Mouse (Mus musculus) embryonic facial prominence, embryonic 10.5 days (tissue): ENCODE results near the gene Exoc3l. TPM values are rescaled to one million over a fixed set of nuclear protein-coding genes. Genes with fewer than 3 reads are reported as not detected.

Experiments used
- DNase-seq: peaks from one replicate; pipeline ENCODE4 v3.0.0-alpha.2; 2017; ENCODE audit warnings: low spot score
- H3K27ac ChIP-seq: fragments of 300-500 bp; sonication (generic); replicated peaks from 2 replicates; pipeline ENCODE4 v1.5.1; 2016; ENCODE audit warnings: mild to moderate bottlenecking
- H3K27me3 ChIP-seq: fragments of 300-500 bp; sonication (generic); replicated peaks from 2 replicates; pipeline ENCODE4 v1.6.1; 2016; ENCODE audit warnings: low read depth, mild to moderate bottlenecking; ENCODE audit not compliant: poor library complexity, severe bottlenecking
- H3K36me3 ChIP-seq: fragments of 300-500 bp; sonication (generic); replicated peaks from 2 replicates; pipeline ENCODE4 v1.6.1; 2016; ENCODE audit warnings: mild to moderate bottlenecking, moderate library complexity
- H3K4me1 ChIP-seq: fragments of 300-500 bp; sonication (generic); 2 replicates; pipeline ENCODE4 v1.6.1; 2016
- H3K4me3 ChIP-seq: fragments of 300-500 bp; sonication (generic); 2 replicates; pipeline ENCODE4 v1.5.1; 2016; ENCODE audit warnings: mild to moderate bottlenecking, moderate library complexity
- H3K9me3 ChIP-seq: fragments of 300-500 bp; sonication (generic); 2 replicates; pipeline ENCODE4 v1.6.1; 2016; ENCODE audit warnings: mild to moderate bottlenecking
- WGBS: fragments of 180-500 bp; shearing (Covaris S2); methylation state at CpG from one replicate; pipeline ENCODE4 v1.1.7; 2016; 5-methylcytosine and 5-hydroxymethylcytosine counted together
- polyA plus RNA-seq: library from polyadenylated mRNA; unstranded; fragments of >200 nt; fragmentation: Nextera tagmentation; extraction: Ambion mirVana; gene quantifications from 2 replicates; pipeline ENCODE4 v1.2.1, GENCODE M21; 2016

The Exoc3l gene
- polyA plus RNA-seq: 9.9 and 11.6 TPM in 2 replicates

DNA sequence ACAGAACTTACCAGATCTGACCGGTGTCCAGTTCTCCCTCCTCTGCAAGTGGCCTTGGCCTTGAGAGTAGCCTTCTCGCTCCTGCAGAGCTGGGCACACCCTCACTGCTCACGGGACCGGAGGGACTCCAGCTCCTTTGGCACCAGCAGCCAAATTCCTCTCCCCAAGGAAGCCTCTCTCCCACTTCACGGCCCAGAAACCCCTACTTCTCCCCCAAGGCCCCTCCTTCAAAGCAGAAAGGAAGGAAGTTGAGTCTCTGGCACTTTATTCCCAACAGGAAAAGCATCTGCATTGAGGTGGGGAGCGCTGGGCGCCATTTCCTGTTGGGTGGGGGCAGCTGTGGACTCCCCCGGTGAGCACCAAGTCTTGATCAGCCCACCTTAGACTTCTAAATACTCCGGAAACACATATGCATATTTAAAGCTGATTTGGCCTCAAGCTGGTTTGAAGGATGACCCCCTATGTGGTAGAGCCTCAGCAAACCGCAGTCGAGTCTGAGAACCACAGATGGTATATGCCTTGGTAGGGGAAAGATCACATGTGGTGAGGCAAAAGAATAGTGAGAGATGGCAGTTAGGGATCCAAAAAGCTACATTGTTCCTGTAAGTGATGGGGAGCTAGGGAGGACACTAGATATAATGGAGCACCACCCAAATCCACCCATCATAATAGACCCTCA lies at the start of gene Exoc3l:
Exoc3l (minus strand) TSS at position 207 of the 679 bp plus-strand sequence.
- no peaks in the 10 kb centered on the region for H3K9me3 ChIP-seq
- H3K4me3 ChIP-seq: peak within 1 kb of the TSS; percentile 97
- no peak for DNase-seq
- H3K36me3 ChIP-seq: peaks cover 25% of the 10 kb centered on the region
- peaks cover 21% of the 10 kb centered on the region for H3K4me1 ChIP-seq
- 70% methylated on average over 11 of the region's 11 CpGs for WGBS
- peak within 1 kb of the TSS; percentile 90 for H3K27ac ChIP-seq
- peaks cover 27% of the 10 kb centered on the region for H3K27me3 ChIP-seq

DNA sequence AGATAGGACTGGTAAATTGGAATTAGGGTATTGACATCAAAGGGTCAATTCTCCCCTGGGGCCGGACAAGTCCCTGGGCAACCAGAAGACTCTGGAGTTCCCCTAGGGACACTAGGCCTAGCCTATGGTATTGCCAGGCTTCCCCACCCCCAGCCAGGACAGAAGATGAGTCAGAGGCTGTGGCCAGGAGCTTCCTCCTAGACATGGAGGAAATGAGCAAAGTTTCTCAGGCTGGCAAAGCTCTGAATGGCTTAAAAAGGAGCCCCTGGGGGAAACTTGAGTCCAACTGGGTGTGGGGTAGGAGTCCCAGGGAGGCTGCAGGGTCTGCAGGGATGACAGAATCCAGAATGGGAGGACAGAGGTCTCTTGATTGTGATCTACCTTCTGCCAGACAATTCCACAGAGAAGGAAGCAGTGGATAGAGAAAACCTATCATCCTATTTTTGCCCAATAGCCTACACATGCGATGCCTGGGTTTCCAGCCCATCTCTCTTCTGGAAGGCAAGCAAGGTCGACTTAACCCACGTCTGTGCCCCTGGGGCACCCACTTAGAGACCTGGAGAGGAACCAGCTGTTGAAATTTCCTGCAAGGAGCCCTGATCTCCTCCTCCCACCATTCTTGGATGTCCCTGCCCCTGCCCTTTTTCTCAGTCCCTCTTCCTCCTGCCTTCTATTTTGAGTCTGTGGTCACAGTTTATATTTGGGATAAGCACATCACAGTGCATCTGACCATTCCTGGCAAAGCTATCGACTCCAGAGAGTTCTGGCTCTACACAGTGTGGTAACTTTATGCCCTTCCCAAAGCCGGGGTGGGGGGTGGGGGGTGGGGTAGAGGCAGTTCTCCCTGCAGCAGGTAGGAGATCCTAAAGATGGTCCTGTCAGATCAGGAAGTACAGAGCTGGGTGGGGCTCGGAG lies 49.4 kb upstream of the Exoc3l start:
- Histone ChIP-seq H3K27me3 (peaks cover 10% of the 10 kb centered on the region; the same call in 1 of the 2 replicates), H3K27ac (peak overlapping the region; percentile 86), H3K9me3 (no peaks in the 10 kb centered on the region), H3K4me1 (peaks cover 66% of the 10 kb centered on the region), H3K36me3 (peaks cover 2% of the 10 kb centered on the region; the same call in 1 of the 2 replicates), H3K4me3 (peak overlapping the region; percentile 70)
- WGBS: 55% methylated on average over 7 of the region's 7 CpGs
- no peak for DNase-seq

DNA sequence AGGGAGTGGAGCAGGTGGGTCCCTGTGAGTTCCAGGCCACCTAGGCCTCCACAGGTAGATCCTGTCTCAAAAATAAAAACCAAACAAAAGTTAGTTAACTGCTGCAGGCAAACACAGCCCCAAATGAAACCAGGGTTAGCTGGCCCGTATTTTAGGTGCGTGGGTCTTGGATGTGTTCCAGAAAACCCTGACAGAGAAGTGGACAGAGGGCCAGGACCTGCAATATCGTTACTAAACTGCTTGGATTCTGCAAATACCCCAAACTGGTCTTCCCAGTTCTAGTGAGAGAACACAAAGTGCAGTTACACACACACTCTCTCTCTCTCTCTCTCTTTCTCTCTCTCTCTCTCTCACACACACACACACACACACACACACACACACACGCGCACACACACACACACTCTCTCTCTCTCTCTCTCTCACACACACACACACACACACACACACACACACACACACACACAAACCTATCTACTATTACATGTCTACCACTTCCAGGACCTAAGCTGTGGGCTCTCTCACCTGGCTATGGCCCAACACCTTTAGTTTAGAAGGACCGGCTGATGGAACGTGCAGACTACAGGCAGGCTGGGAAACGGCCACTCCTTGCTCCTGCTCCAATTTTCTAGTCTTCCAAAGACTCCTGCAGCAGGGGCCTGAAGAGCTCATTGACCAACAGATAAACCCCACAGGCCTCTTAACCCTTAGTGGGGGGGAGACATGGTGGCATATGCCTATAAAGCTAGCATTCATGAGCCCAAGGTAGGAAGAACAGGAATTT lies 48.1 kb upstream of the Exoc3l start:
- no peak overlapping the region for H3K27ac ChIP-seq
- no peak for DNase-seq
- H3K36me3 ChIP-seq: peaks cover 6% of the 10 kb centered on the region; the same call in 1 of the 2 replicates
- no peak overlapping the region for H3K4me3 ChIP-seq
- H3K27me3 ChIP-seq: no peaks in the 10 kb centered on the region
- no peaks in the 10 kb centered on the region for H3K9me3 ChIP-seq
- whole genome bisulfite sequencing: 81% methylated on average over 8 of the region's 8 CpGs
- peaks cover 59% of the 10 kb centered on the region for H3K4me1 ChIP-seq

DNA sequence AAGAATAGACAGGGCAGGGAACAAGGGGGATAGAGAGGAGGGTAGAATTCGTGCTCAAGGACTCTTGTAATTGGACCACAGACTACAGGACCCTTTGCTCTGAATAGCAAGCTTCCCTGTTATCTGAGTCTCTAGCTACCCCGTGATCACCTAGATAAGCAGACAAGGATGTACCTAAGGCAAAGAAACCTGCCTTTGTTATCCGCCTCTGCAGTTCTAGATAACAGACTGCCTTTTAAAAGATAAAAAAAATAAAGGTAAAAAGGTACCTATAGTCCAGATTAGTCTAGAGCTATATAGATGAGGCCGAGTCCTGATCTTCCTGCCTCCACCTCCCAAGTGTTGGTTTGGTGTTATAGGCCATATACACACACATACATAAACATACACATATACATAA lies 46.9 kb upstream of the Exoc3l start:
- 77% methylated on average over 4 of the region's 4 CpGs for WGBS
- no peak for DNase-seq
- Histone ChIP-seq H3K4me1 (peaks cover 52% of the 10 kb centered on the region), H3K27me3 (no peaks in the 10 kb centered on the region), H3K36me3 (peaks cover 18% of the 10 kb centered on the region), H3K4me3 (no peak overlapping the region), H3K9me3 (no peaks in the 10 kb centered on the region), H3K27ac (no peak overlapping the region)

DNA sequence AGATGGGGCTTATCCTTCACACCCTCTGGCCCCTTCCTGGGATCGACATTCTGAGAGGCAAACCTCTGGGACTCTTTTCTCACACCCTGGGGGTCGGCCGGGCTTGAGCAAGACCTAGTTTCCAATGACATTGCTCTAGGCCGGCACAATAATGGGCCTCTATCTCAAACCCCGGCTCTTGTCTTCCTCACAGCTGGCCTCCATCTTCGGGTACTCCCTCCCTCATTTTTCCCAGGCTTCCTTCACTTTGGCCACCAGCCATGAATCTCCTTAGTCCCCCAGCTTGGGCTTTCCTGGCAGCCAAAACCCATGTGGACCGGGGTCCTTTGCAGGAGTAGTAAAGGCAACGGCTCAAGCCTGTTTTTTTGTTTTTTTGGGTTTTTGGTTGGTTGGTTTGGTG lies 45.5 kb upstream of the Exoc3l start:
- no peak overlapping the region for H3K4me3 ChIP-seq
- no peaks in the 10 kb centered on the region for H3K9me3 ChIP-seq
- H3K27ac ChIP-seq: no peak overlapping the region
- peaks cover 40% of the 10 kb centered on the region for H3K4me1 ChIP-seq
- WGBS: 46% methylated on average over 8 of the region's 8 CpGs
- DNase-seq: no peak
- 0 out of 2 replicates have a peak, but pooled peaks cover 3% of the 10 kb centered on the region for H3K27me3 ChIP-seq
- peaks cover 31% of the 10 kb centered on the region for H3K36me3 ChIP-seq

DNA sequence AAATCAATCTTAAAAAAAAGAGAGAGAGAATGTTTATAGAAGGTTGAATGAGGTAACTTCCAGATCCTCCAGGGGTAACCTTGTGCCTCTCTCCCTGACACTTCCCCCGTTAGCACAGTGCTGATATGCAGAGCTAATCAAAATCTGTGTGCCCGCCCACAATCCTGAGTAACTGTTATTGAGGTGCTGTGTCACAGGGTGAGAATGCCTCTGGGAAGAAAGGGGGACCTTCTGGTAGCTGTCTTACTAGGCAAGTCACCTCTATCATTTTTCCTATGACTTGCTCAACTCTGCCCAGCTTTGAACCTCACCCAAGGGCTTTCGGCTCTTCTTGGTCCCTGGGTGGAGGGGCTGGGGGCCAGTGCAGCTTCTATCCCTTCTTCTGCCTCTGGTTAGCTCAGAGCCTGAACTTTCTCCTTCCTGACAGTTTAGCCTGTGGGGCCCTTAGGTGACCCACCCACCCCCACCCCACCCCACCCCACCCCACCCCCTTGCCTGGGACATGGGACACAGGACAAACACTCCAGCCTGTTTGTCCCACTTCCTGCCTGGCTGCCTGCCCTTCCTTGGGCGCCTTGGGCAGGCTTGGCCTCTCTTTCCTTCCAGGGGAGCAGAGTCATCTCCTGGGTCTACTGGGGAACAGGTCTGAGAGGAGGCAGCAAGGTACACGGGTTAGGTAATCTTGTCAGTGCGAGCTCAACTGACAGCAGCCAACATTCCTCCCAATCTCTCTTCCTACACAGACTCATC lies 44.2 kb upstream of the Exoc3l start:
- no peak for DNase-seq
- no peaks in the 10 kb centered on the region for H3K9me3 ChIP-seq
- no peak overlapping the region for H3K27ac ChIP-seq
- peaks cover 27% of the 10 kb centered on the region for H3K4me1 ChIP-seq
- H3K4me3 ChIP-seq: no peak overlapping the region
- 81% methylated on average over 6 of the region's 6 CpGs for WGBS
- 0 out of 2 replicates have a peak, but pooled peaks cover 3% of the 10 kb centered on the region for H3K27me3 ChIP-seq
- H3K36me3 ChIP-seq: peaks cover 45% of the 10 kb centered on the region

DNA sequence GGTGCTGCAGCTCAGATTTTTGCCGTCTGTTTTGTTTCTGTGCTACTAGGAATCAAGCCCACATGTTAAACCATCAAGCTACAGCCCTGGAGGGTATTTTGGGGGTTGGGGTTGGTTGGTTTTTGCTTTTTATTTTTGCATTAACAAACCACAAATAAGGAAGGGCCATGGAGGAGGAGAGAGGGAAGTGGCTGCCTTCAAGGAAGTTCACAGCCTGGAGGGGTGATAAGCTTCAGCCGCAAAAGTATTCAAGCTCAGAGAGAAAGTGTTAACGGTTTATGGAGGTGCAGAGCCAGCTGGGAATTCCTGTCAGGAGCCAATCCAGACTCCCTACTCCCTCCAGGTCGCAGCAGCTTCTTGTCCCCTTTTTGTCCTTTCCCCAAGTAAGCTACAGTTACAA lies 43.1 kb upstream of the Exoc3l start:
- Histone ChIP-seq H3K27me3 (0 out of 2 replicates have a peak, but pooled peaks cover 3% of the 10 kb centered on the region), H3K4me3 (no peak overlapping the region), H3K36me3 (peaks cover 55% of the 10 kb centered on the region), H3K27ac (no peak overlapping the region; the same call in 1 of the 2 replicates), H3K9me3 (no peaks in the 10 kb centered on the region), H3K4me1 (peaks cover 18% of the 10 kb centered on the region)
- 54% methylated on average over 4 of the region's 4 CpGs for WGBS
- DNase-seq: no peak

DNA sequence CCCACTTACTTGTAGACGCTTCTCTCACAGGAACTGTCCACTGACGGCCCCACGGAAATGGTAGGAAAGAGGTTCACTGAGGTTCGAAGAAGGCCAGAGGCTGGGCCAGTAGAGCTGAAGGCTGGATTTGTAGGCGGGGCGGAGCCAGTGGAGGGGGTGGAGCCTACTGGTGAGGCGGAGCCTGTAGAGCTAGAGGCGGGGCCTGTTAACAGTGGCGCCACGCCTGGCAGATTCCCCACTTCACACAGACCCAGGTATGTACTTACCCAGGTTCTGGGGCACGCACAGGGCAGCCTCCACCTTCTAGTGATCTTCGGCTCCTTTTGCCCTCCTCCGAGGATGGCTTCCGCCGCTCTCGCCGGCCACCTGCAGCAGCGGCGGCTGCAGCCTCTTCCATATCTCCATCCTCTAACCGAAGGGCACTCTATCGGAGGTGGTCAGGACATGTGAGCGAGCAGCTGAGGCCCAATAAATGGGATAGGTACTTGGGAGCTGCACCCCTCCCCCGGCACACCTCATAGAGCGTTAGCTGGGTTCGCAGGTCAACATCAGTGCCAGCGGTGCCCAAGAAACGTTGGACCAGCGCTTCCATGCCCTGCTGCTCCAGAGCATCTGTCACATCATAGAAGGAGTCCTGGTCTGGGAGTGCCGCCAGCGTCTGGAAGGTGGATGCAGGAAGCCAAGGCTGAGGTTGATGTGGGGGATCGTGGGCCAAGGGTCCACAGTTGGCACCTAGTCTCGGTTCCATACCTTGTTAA lies 40.7 kb upstream of the Exoc3l start:
- Histone ChIP-seq H3K4me1 (peaks cover 17% of the 10 kb centered on the region), H3K4me3 (no peak overlapping the region), H3K27me3 (0 out of 2 replicates have a peak, but pooled peaks cover 3% of the 10 kb centered on the region), H3K9me3 (no peaks in the 10 kb centered on the region), H3K36me3 (peaks cover 77% of the 10 kb centered on the region), H3K27ac (no peak overlapping the region)
- 50% methylated on average over 32 of the region's 32 CpGs for WGBS
- DNase-seq: no peak

DNA sequence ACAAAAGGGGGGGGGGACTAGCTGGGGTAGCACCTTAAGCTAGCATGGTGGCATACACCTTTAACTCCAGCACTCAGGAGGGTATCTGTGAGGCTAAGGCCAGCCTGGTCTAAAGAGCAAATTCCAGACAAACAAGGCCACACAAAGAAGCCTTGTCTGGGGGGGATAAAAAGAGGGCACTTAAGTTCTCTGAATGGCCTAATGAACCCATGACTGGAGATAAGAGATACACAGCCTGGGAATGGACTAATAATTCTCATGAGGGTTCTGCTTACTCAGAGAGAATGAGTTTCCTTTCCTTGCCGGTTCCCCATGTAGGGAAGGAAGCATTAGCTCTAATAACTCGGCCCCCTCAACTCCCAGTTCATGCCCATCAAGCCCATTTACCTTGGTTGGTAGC lies 36.6 kb upstream of the Exoc3l start:
- Histone ChIP-seq H3K27me3 (0 out of 2 replicates have a peak, but pooled peaks cover 3% of the 10 kb centered on the region), H3K9me3 (no peaks in the 10 kb centered on the region), H3K36me3 (peaks cover 98% of the 10 kb centered on the region), H3K4me3 (no peak overlapping the region), H3K4me1 (peaks cover under 1% of the 10 kb centered on the region), H3K27ac (no peak overlapping the region)
- DNase-seq: no peak
- 73% methylated on average over 2 of the region's 2 CpGs for WGBS

DNA sequence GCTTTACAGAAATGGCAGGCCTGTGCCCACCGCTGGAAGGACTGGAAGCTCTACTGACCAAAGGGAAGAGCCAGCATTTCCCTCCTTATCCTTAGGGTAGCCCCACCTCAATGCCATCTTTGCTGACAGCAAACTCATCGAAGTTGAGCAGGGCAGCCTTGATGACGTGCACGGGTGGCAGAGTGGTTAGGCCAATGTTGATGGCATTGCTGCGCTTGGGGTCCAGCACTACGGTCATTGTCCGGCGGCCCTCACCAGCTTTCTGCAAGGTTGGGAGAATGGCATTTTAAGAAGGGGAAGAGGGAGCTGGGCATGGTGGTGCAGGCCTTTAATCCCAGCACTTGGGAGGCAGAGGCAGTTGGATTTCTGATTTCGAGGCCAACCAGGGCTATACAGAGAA lies 36.0 kb upstream of the Exoc3l start:
- DNase-seq: no peak
- Histone ChIP-seq H3K36me3 (peaks cover 95% of the 10 kb centered on the region), H3K4me3 (no peak overlapping the region), H3K27me3 (no peaks in the 10 kb centered on the region), H3K27ac (no peak overlapping the region), H3K4me1 (peaks cover 7% of the 10 kb centered on the region), H3K9me3 (no peaks in the 10 kb centered on the region)
- WGBS: 93% methylated on average over 9 of the region's 9 CpGs

DNA sequence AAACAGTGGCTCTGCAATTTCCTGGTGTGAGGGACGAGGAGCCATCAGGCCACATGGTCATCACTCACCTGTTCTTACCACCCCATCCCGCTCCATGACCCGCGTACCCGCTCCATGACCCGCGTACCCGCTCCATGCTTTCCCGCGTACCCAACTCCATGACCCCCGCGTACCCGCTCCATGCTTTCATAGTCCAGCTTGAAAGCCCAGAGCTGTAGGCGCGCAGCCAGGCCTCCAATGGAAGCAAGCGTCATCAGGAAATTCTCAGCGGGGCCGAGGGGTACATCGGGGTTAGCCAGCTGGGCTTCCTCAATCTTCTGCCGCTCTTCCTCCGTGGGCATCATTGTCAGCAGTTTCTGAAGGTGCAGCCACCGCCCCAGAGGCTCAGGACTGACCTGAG lies 35.6 kb upstream of the Exoc3l start:
- Histone ChIP-seq H3K4me3 (no peak overlapping the region), H3K27ac (no peak overlapping the region), H3K36me3 (peaks cover 90% of the 10 kb centered on the region), H3K4me1 (peaks cover 9% of the 10 kb centered on the region), H3K9me3 (no peaks in the 10 kb centered on the region), H3K27me3 (no peaks in the 10 kb centered on the region)
- no peak for DNase-seq
- WGBS: 94% methylated on average over 22 of the region's 22 CpGs
